Mouse (Mus musculus): ENCODE results near the gene Sult6b2. TPM values are rescaled to one million over a fixed set of nuclear protein-coding genes. Genes with fewer than 3 reads are reported as not detected.

Gene Sult6b2
- total RNA-seq, 4 experiments from 2014 or later = not detected

DNA sequence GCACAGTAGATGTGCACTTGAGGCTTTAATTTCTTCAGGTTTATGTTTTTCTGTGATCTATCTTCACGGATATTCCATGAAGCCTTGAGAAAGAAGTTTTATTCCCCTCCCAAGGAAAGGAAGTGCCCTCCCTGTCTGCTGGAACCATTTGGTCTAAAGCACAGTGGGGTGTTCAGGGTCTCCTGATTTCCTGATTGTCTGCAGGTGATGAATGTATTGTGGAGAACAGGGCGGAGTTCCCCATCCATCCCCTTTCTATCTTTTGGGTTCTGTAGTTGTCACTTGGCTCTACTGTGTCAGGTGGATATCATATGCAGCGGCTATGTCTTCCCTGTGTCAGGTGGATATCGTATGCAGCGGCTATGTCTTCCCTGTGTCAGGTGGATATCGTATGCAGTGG, 62.5 kb downstream of the Sult6b2 start:
- no peak for DNase-seq (ENCODE audit: low spot score in 2 of 2)

GRCm38 (mm10) chr6:142738637-142739036, 65.7 kb downstream of the Sult6b2 start:
- DNase-seq (ENCODE audit: low spot score in 2 of 2) = no peak

DNA sequence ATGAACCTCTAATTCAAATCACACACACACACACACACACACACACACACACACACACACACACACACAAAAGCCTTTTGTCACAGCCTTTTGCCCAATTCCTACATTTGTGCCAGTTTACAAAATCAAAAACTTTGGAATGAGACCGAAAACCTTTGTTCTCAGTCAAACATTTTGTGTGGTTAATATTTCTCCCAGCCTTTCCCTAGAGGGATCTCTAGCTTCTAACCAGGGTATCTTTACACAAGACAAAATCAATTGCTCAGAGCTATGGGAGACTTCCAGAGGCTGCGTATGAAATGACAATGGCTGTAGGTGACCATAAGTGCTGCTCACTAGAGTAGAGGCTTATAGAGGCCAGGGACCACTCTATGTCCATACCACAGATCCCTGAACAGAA, 66.1 kb downstream of the Sult6b2 start:
- DNase-seq (ENCODE audit: low spot score in 2 of 2) = no peak

GRCm38 (mm10) chr6:142735302-142736005, 68.8 kb downstream of the Sult6b2 start:
- DNase-seq (ENCODE audit: low spot score in 2 of 2) = no peak

Other genes with a start within 250 kb of the Sult6b2 start
- gene Kcnj8, start 232.9 kb downstream of the Sult6b2 start, total RNA-seq (2022) = 1 to 10 TPM; 2.9 to 9.0 (median 6.3) TPM
- 100 to 1,000 TPM; 124 to 153 (median 134) TPM for gene Abcc9, start 102.2 kb downstream of the Sult6b2 start, total RNA-seq (2022)
- gene Cmas, start 47.8 kb downstream of the Sult6b2 start, total RNA-seq (2022) = 10 to 100 TPM; 31.2 to 34.2 (median 32.8) TPM
- gene St8sia1, start 159.9 kb upstream of the Sult6b2 start, total RNA-seq (2022) = under 1 TPM; 0.08 to 0.19 (median 0.13) TPM

Data from gastrocnemius, adult 8-10 months (tissue).